Mouse (Mus musculus) limb, embryonic 11.5 days (tissue): ENCODE results near the gene Lrrc23. TPM values are rescaled to one million over a fixed set of nuclear protein-coding genes. Genes with fewer than 3 reads are reported as not detected.

ENCODE experiments used
- ATAC-seq: fragments of 200-750 bp; cut with Nextera tagmentation; 2 replicates; pipeline ENCODE4 v1.8.0; 2017; ENCODE audit warnings: low read depth; ENCODE audit not compliant: insufficient number of reproducible peaks, low FRiP score, low TSS enrichment
- DNase-seq: peaks from one replicate; pipeline ENCODE4 v3.0.0-alpha.2; 2015; ENCODE audit warnings: low spot score
- H3K27ac ChIP-seq: fragments of 300-500 bp; sonication (generic); replicated peaks from 2 replicates; pipeline ENCODE4 v1.5.1; 2014; ENCODE audit warnings: low read depth, mild to moderate bottlenecking, low read length
- H3K27me3 ChIP-seq: fragments of 300-500 bp; sonication (generic); 2 replicates; pipeline ENCODE4 v1.6.1; 2014; ENCODE audit warnings: mild to moderate bottlenecking, low read length, mixed read lengths; ENCODE audit not compliant: control insufficient read depth, insufficient read depth
- H3K36me3 ChIP-seq: fragments of 300-500 bp; sonication (generic); 2 replicates; pipeline ENCODE4 v1.6.1; 2014; ENCODE audit warnings: mild to moderate bottlenecking, low read length, moderate library complexity, mixed read lengths; ENCODE audit not compliant: control insufficient read depth, insufficient read depth
- H3K4me1 ChIP-seq: fragments of 300-500 bp; sonication (generic); 2 replicates; pipeline ENCODE4 v1.6.1; 2014; ENCODE audit warnings: low read length, mixed read lengths; ENCODE audit not compliant: control insufficient read depth, insufficient read depth
- H3K4me2 ChIP-seq: fragments of 300-500 bp; sonication (generic); 2 replicates; pipeline ENCODE4 v1.6.1; 2014; ENCODE audit warnings: low read depth, mild to moderate bottlenecking, moderate library complexity; ENCODE audit not compliant: severe bottlenecking
- H3K4me3 ChIP-seq: fragments of 300-500 bp; sonication (generic); 2 replicates; pipeline ENCODE4 v1.5.1; 2014; ENCODE audit warnings: low read depth, low read length
- H3K9ac ChIP-seq: fragments of 300-500 bp; sonication (generic); 2 replicates; pipeline ENCODE4 v1.6.1; 2014; ENCODE audit warnings: mild to moderate bottlenecking, low read length
- H3K9me3 ChIP-seq: fragments of 300-500 bp; sonication (generic); 2 replicates; pipeline ENCODE4 v1.6.1; 2016; ENCODE audit warnings: low read length; ENCODE audit not compliant: control insufficient read depth
- WGBS: fragments of 180-500 bp; shearing (Covaris S2); extraction: QIAGEN DNeasy Blood & Tissue Kit; methylation state at CpG from one replicate; pipeline ENCODE4 v1.1.7; 2014; 5-methylcytosine and 5-hydroxymethylcytosine counted together
- polyA plus RNA-seq: library from polyadenylated mRNA; unstranded; fragments of >200 nt; fragmentation: Nextera tagmentation; extraction: Ambion mirVana; gene quantifications from 2 replicates; pipeline ENCODE4 v1.2.1, GENCODE M21; 2014

Lrrc23 gene
- 0.91 and 1.0 TPM in 2 replicates for polyA plus RNA-seq

DNA sequence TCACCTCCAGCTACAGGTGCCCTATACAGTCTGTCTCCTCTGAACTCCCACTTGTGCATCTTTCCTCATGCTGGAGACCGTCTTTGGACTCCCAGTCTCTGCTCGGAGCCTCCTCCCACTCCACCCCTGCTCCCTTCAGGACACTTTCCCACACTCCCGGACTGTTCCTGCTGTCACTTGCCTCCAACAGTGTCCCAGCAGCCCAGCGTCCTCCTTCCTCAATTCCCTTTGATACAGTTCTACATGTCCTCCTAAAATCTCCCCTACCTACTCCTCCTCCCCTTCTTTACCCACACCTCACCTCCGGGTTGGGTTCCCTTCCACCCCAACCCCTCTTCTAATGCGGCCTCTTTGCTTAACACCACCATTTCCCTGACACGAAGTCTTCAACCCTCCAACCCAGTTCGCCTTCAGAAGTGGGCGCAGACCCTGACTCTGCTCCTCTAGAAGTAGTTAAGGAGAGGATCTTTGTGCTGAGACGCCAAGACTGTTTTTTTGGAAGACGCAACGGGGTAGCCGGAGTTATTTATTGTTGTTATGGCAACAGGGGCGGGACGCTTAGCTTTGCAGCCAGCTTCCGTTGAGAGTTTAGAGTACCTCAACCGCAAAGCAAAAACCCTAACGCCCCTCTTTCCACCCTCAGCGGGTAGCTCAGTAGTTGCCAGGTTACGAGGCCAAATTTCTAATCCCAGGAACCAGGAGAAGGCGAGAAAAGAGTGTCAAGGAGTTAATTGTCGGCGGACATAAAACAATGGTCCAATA is at the start of gene Lrrc23:
Gene Lrrc23, minus strand, starts transcription at position 506 of the 762 bp plus-strand sequence.
- peaks cover 2% of the 10 kb centered on the region; the same call in 1 of the 2 replicates for H3K27me3 ChIP-seq
- no peaks in the 10 kb centered on the region for H3K36me3 ChIP-seq
- peak within 1 kb of the TSS; percentile 55 for H3K4me2 ChIP-seq
- H3K9me3 ChIP-seq, result no peaks in the 10 kb centered on the region
- no peaks in the 10 kb centered on the region for H3K4me1 ChIP-seq
- no peak within 1 kb of the TSS for H3K27ac ChIP-seq
- H3K4me3 ChIP-seq, result peak within 1 kb of the TSS; percentile 32
- peak within 1 kb of the TSS; percentile 28 for H3K9ac ChIP-seq
- 3% methylated on average over 23 of the region's 23 CpGs for WGBS
- DNase-seq (peak; percentile 76), ATAC-seq (peak; percentile 18; the same call in 1 of the 2 replicates)

DNA sequence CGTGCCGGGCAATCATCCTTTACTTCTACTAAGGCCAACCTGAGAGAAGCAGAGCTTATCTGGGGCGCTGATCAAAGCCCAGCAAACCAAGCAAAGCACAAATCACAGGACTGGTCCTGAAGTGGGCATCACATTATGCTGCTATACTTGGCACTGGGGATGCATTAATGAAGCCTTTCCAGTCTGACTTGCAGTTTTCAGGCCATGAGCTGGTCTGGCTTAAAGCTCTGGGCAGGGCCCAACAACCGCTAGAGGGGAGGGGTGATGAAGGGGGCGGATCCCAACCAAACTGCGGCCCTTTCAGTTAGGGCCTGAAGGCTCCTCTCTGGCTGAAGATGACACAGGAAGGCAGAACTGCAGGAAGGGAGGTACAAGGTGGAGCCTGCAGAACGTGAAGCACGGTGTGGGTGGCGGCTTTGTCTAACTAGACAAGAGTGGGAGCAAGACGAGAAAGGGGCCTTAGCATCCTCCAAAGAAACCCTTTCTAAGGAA is 48.6 kb upstream of the Lrrc23 start:
- DNase-seq (no peak), ATAC-seq (no peak)
- Histone ChIP-seq H3K36me3 (peaks cover 21% of the 10 kb centered on the region; the same call in 1 of the 2 replicates), H3K4me2 (peak overlapping the region; percentile 80), H3K9ac (peak overlapping the region; percentile 49), H3K4me1 (peaks cover 6% of the 10 kb centered on the region; the same call in 1 of the 2 replicates), H3K4me3 (peak overlapping the region; percentile 71), H3K27me3 (no peaks in the 10 kb centered on the region), H3K27ac (no peak overlapping the region), H3K9me3 (no peaks in the 10 kb centered on the region)
- 24% methylated on average over 10 of the region's 10 CpGs for WGBS

GRCm38 (mm10) chr6:124822049-124822448 is 42.5 kb upstream of the Lrrc23 start:
- H3K27ac ChIP-seq, result no peak overlapping the region
- H3K4me3 ChIP-seq, result no peak overlapping the region
- ATAC-seq, result no peak
- H3K36me3 ChIP-seq, result peaks cover 55% of the 10 kb centered on the region
- no peaks in the 10 kb centered on the region for H3K4me1 ChIP-seq
- no peak for DNase-seq
- no peak overlapping the region for H3K4me2 ChIP-seq
- no peaks in the 10 kb centered on the region for H3K27me3 ChIP-seq
- no peaks in the 10 kb centered on the region for H3K9me3 ChIP-seq
- H3K9ac ChIP-seq, result no peak overlapping the region
- over 99% methylated on average over 4 of the region's 4 CpGs for WGBS

GRCm38 (mm10) chr6:124820891-124821290 is 41.4 kb upstream of the Lrrc23 start:
- no peak for DNase-seq
- Histone ChIP-seq H3K4me2 (no peak overlapping the region), H3K9me3 (no peaks in the 10 kb centered on the region), H3K27me3 (no peaks in the 10 kb centered on the region), H3K9ac (no peak overlapping the region), H3K36me3 (peaks cover 58% of the 10 kb centered on the region), H3K27ac (no peak overlapping the region), H3K4me1 (no peaks in the 10 kb centered on the region), H3K4me3 (no peak overlapping the region)
- ATAC-seq, result no peak
- 91% methylated on average over 5 of the region's 5 CpGs for WGBS

- Histone ChIP-seq H3K4me2 (no peak overlapping the region), H3K4me3 (no peak overlapping the region), H3K9me3 (no peaks in the 10 kb centered on the region), H3K36me3 (peaks cover 46% of the 10 kb centered on the region), H3K4me1 (0 out of 2 replicates have a peak, but pooled peaks cover 8% of the 10 kb centered on the region), H3K27ac (no peak overlapping the region), H3K9ac (no peak overlapping the region), H3K27me3 (no peaks in the 10 kb centered on the region)
- DNase-seq, result no peak
- no peak for ATAC-seq
- 96% methylated on average over 8 of the region's 8 CpGs for WGBS
Observed at GRCm38 (mm10) chr6:124817971-124818370, 38.4 kb upstream of the Lrrc23 start.

DNA sequence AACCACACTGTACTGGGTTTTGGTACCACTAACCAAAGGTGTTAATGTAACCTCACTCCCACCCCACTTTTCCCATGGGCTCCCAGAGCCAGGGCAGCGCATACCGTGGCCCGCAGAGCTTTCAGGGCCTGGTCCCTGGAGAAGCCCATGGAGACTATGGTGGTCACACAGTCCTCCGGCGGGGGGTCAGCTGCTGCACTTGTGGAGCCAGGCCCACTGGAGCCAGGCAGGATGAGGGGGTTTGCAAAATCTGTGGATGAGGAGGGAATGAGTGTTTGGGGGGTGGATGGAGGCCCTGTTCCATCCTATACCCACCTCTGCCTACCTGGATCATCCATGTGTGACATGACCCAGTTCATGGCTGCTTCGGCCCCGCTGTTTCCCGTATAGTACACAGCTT is 38.0 kb upstream of the Lrrc23 start:
- H3K36me3 ChIP-seq, result peaks cover 47% of the 10 kb centered on the region

GRCm38 (mm10) chr6:124817125-124817524 is 37.6 kb upstream of the Lrrc23 start:
- H3K4me1 ChIP-seq, result peaks cover 11% of the 10 kb centered on the region; the same call in 1 of the 2 replicates
- no peak for ATAC-seq
- no peaks in the 10 kb centered on the region for H3K9me3 ChIP-seq
- H3K27me3 ChIP-seq, result no peaks in the 10 kb centered on the region
- H3K4me3 ChIP-seq, result no peak overlapping the region
- H3K4me2 ChIP-seq, result no peak overlapping the region
- no peak overlapping the region for H3K27ac ChIP-seq
- WGBS, result 98% methylated on average over 11 of the region's 11 CpGs
- DNase-seq, result no peak
- no peak overlapping the region for H3K9ac ChIP-seq
- peaks cover 43% of the 10 kb centered on the region for H3K36me3 ChIP-seq

More for the DNA sequence above, 38.0 kb upstream of the Lrrc23 start:
- 98% methylated on average over 8 of the region's 8 CpGs for WGBS
- no peaks in the 10 kb centered on the region for H3K27me3 ChIP-seq
- H3K9me3 ChIP-seq, result no peaks in the 10 kb centered on the region
- no peak for DNase-seq
- H3K27ac ChIP-seq, result no peak overlapping the region
- ATAC-seq, result no peak
- H3K9ac ChIP-seq, result no peak overlapping the region
- 0 out of 2 replicates have a peak, but pooled peaks cover 8% of the 10 kb centered on the region for H3K4me1 ChIP-seq
- no peak overlapping the region for H3K4me3 ChIP-seq
- H3K4me2 ChIP-seq, result no peak overlapping the region

GRCm38 (mm10) chr6:124816611-124817010 is 37.1 kb upstream of the Lrrc23 start:
- no peak for ATAC-seq
- no peak overlapping the region for H3K4me3 ChIP-seq
- DNase-seq, result no peak
- no peak overlapping the region for H3K27ac ChIP-seq
- H3K36me3 ChIP-seq, result peaks cover 44% of the 10 kb centered on the region
- H3K9me3 ChIP-seq, result no peaks in the 10 kb centered on the region
- H3K4me2 ChIP-seq, result no peak overlapping the region
- WGBS, result 92% methylated on average over 4 of the region's 4 CpGs
- peaks cover 12% of the 10 kb centered on the region; the same call in 1 of the 2 replicates for H3K4me1 ChIP-seq
- H3K9ac ChIP-seq, result no peak overlapping the region
- H3K27me3 ChIP-seq, result no peaks in the 10 kb centered on the region
